Mouse (Mus musculus) mouse embryonic stem cell (cell line): ENCODE data around the gene Med15.

ENCODE experiments used
- in situ Hi-C, 2 experiments: fragments of 300-500 bp; cut with MboI; formaldehyde crosslinking; loops; 1 replicate in 1 of 2; 3 replicates in 1 of 2; pipeline ENCODE4 v1.14.3; 2019 to 2020; ENCODE audit warnings: low sequenced_read_pairs in 2 of 2, low pct_unique_long_range_greater_than_20kb in 1 of 2, mixed read lengths in 1 of 2; ENCODE audit not compliant: unreplicated experiment in 1 of 2

Gene Med15

GRCm38 (mm10) chr16:17740080-17740479, 7.4 kb upstream of the Med15 start:
- in situ Hi-C loops, result loop anchor here in 1 of 2 experiments (25.0 kb wide), 1 partner anchor 297 kb away; no protein-coding TSS in a partner anchor

DNA sequence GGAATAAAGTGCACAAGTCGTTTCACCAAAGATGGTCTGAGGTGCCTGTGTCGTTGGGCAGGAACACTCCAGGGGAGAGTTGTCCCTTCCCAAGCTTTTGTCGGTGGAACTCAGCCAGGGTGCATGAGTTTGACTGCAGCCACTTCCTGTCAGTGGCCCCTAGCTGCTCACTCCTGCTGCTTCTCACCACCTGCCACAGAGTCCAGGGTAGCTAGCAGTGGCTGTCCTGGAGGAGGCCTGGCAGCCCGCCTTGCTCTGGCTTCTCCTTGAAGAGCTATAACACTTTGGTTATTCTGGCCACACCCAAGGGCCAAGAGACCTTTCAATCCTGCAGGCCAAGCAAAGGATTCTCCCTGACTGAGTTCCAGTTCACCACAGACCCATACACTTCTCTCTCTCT, 3.5 kb upstream of the Med15 start:
- in situ Hi-C loops, result loop anchor here in 1 of 2 experiments (25.0 kb wide), 1 partner anchor 301 kb away; no protein-coding TSS in a partner anchor

DNA sequence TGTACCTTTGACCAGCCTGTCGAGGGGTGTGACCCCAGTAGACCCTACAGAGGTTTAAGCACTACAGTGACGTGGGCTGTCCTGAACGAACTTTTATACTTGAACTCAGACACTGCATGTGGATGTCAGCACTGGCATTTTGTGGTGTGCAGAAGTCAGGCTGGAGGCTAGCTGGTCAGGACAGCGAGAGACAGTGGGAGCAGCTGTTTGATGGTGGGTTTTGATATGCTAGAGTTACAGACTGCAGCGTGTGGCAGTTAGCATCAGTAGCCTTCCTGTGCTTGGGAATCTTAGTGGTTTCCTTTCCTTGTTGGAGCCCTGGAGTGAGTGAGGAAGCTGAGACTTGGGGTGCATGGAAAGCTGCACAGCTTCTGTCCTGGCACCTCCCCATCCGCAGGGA, 2.2 kb upstream of the Med15 start:
- in situ Hi-C loops, result loop anchor here in 1 of 2 experiments (25.0 kb wide), 1 partner anchor 302 kb away; no protein-coding TSS in a partner anchor

- in situ Hi-C loops, result loop anchor here in 1 of 2 experiments (25.0 kb wide), 1 partner anchor 304 kb away; no protein-coding TSS in a partner anchor
Observed at GRCm38 (mm10) chr16:17733646-17734045, 955 bp upstream of the Med15 start.

- in situ Hi-C loops, result loop anchor here in 1 of 2 experiments (25.0 kb wide), 1 partner anchor 305 kb away; no protein-coding TSS in a partner anchor
Observed at GRCm38 (mm10) chr16:17732431-17732830, 260 bp downstream of the Med15 start.

GRCm38 (mm10) chr16:17732021-17732420, 670 bp downstream of the Med15 start:
- in situ Hi-C loops, result loop anchor here in 1 of 2 experiments (25.0 kb wide), 1 partner anchor 305 kb away; no protein-coding TSS in a partner anchor

DNA sequence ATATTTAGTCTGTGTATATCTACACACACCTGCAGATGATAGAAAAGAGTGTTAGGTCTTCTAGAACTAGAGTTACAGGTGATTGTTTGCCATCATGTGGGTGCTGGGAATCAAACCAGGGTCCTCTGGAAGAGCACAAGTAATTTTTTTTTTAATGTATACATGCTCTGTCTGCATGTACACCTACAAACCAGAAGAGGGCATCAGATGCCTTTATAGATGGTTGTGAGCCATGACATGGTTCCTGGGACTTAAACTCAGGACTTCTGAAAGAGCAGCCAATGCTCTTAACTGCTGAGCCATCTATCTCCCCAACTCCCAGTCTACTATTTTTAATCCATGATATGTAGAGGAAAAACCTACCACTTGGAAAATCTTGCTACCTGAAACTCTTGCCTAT, 2.7 kb downstream of the Med15 start:
- in situ Hi-C loops, result loop anchor here in 1 of 2 experiments (25.0 kb wide), 1 partner anchor 307 kb away; no protein-coding TSS in a partner anchor

- in situ Hi-C loops, result loop anchor here in 1 of 2 experiments (25.0 kb wide), 1 partner anchor 310 kb away; no protein-coding TSS in a partner anchor
Observed at GRCm38 (mm10) chr16:17727179-17727861, 5.4 kb downstream of the Med15 start.

GRCm38 (mm10) chr16:17724448-17724847, 8.2 kb downstream of the Med15 start:
- in situ Hi-C loops, result no loop called here

DNA sequence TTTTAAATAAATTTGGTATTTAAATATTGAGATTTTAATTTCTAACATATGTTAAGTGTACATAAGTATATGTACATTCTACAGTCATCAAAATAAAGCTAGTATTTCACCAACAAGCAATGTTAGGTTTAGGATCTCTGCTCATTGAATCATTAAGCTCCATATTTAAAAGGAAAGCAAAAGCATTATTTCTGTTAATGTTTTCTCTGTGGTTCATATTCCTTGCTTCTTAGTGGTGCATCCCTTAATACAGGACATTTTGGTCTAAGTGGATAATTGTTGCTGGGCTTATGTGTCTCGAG, 9.4 kb downstream of the Med15 start:
- in situ Hi-C loops, result no loop called here

GRCm38 (mm10) chr16:17722461-17723324, 10.0 kb downstream of the Med15 start:
- in situ Hi-C loops, result no loop called here

- in situ Hi-C loops, result no loop called here
Observed at GRCm38 (mm10) chr16:17721822-17722460, 10.8 kb downstream of the Med15 start.

DNA sequence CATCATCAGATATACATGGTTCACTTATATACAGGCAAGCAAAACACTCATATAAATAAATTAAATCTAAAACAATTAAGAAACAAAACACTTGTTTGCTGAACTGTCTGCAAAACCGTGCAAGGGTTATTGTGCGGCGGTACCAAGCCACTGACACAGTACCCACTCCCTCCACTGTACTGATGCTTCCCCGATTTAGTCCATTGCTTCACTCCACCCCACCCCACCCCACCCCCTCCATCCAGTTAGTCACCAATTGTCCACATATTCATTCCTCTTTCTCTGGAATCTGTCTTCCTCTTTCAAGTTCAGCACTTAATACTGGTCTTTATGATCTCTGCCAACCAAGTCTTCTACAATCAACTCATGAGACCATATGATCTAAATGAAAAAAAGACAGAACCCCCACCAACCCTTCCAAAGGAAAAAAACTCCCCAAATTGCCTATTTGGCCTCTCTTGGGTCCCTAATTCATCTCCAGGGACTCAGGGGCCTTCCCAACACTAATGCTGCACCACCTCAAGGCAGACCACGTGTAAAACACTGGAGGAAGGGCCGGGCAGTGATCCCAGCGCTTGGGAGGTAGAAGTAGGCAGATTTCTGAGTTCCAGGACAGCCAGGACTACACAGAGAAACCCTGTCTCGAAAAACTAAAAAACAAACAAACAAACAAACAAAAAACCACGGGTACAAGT, 11.4 kb downstream of the Med15 start:
- in situ Hi-C loops, result no loop called here

GRCm38 (mm10) chr16:17717791-17718190, 14.9 kb downstream of the Med15 start:
- in situ Hi-C loops, result no loop called here

- in situ Hi-C loops, result no loop called here
Observed at GRCm38 (mm10) chr16:17707541-17707940, 25.1 kb downstream of the Med15 start.

GRCm38 (mm10) chr16:17701043-17701405, 31.7 kb downstream of the Med15 start:
- in situ Hi-C loops, result no loop called here

- in situ Hi-C loops, result no loop called here
Observed at GRCm38 (mm10) chr16:17700386-17701042, 32.2 kb downstream of the Med15 start.

- in situ Hi-C loops, result no loop called here
Observed at GRCm38 (mm10) chr16:17694860-17695259, 37.8 kb downstream of the Med15 start.
